Mouse (Mus musculus) brain, embryonic 14.5 days (tissue): Measurements from ENCODE around the gene Krt24.

Experiments used
- CTCF ChIP-seq: fragments of 200-500 bp; IDR thresholded peaks from 2 replicates; pipeline ENCODE4 v1.5.1; 2012; ENCODE audit warnings: inconsistent platforms, mild to moderate bottlenecking, moderate library complexity, borderline replicate concordance; ENCODE audit not compliant: insufficient read depth, insufficient read length; ENCODE audit errors: extremely low read depth
- POLR2A ChIP-seq: fragments of 200-500 bp; IDR thresholded peaks from 2 replicates; pipeline ENCODE4 v1.6.1; 2012; ENCODE audit warnings: mild to moderate bottlenecking, inconsistent platforms, borderline replicate concordance; ENCODE audit not compliant: poor library complexity, insufficient read depth, insufficient read length, severe bottlenecking; ENCODE audit errors: extremely low read depth

- TF ChIP-seq CTCF (no peak), POLR2A (no peak)
These were observed 32.4 kb downstream of the Krt24 start for GRCm38 (mm10) chr11:99252671-99253070.
